Mouse (Mus musculus) CD8-positive naive resting alpha-beta T cell, adult 2 months (primary cell): ENCODE data around the gene Atrx.
"Not testable (repeated sequence)": the region's sequence is repeated elsewhere in the genome, so short reads cannot be mapped to it uniquely, and the experiment has no call there.

ENCODE experiments used
- DNase-seq, 2 experiments: peaks; one replicate each; pipeline ENCODE4 v3.0.0; 2022; ENCODE audit warnings: low read depth in 2 of 2, low spot score in 2 of 2

Atrx gene

GRCm38 (mm10) chrX:105928861-105929477 lies at the start of gene Atrx:
Atrx (minus strand) TSS chrX:105929403.
- DNase-seq, result peak; percentile 54 to 66

- not testable (repeated sequence) for DNase-seq
Measured at GRCm38 (mm10) chrX:105957091-105957490, 27.9 kb upstream of the Atrx start.

DNA sequence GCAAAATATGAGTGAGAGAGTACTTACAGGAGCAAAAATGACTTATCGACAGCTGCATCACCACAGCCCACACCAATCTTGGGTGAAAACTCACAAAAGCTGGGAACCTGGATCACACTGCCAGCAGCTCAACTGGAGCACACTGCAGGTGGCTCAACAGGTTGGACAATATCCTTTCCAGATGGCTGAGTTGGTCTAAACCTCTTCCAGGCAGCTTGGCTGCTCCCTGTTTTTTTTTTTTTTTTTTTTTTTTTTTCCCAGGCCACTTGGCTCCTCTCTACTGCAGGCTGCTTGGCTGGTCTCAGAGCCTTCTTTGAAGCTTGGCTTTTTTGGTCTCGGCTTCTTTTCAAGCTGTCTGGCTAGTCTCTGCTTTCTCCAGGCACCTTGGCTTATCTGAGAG lies 24.8 kb upstream of the Atrx start:
- DNase-seq, result no peak

DNA sequence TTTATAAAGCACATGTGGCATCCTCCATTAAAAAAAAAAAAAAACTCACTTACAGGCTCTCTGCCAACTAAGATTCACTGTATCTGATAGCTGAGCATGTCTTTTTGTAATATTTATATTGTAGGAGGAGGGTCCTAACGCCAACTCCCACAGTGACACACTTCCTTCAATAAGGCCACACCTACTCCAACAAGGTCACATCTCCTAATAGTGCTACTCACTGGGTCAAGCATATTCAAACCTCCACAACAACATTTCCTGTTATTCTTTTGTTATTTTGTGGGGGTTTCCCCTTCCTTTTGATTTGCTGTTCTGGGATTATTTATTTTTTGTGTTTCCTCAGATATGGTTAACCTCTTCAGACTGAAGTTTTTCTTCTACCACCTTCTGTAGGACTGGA lies 17.2 kb upstream of the Atrx start:
- no peak for DNase-seq

GRCm38 (mm10) chrX:105939245-105939644 lies 10.0 kb upstream of the Atrx start:
- DNase-seq, result no peak

GRCm38 (mm10) chrX:105937736-105938135 lies 8.5 kb upstream of the Atrx start:
- DNase-seq, result no peak

- DNase-seq, result no peak
Measured at GRCm38 (mm10) chrX:105934341-105934740, 5.1 kb upstream of the Atrx start.

GRCm38 (mm10) chrX:105929478-105930038 lies 355 bp upstream of the Atrx start:
- no peak for DNase-seq

DNA sequence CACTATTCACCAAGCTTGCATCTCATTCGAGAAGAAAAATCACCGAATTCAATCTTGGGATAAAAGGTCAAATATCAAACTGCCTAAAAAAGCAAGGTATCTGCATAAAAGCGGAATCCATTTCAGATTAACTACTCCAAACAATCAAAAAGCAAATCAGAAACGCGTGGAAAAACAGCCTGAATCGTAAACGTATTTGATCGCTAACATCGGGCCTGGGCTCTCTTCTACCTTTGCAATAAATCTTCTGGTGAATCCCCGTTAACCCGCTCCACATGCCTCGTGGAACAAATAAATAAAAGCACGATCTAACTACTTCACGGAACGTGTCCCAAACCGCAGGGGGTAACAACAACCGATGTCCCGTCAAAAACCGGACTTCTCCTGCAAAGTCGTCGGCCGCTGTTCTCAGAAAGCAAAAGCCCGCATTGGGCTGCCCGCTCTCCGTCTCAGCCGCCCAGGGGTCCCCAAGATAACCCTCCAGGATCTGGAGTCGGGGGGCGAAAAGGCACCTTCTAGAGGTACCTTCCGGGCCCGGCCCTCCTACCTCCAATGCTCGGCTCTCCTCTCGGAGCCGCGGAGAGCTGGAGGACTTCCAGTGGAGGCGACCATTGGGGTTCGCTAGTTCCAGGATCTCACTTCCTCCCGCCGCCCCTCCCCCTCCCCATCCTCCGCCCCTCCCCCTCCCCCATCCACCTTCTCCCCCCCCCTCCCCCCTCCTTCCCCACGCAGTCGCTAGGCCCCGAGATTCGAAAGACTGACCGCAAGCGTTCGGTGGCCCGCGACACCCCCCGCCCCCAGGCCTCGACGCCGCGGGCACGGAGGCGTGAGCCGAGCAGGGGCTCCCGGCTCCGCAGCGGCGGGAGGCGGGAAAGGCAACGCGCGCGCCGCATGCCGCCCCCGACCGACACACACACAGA lies 1.0 kb downstream of the Atrx start:
- peak; percentile 6 to 21 for DNase-seq

DNA sequence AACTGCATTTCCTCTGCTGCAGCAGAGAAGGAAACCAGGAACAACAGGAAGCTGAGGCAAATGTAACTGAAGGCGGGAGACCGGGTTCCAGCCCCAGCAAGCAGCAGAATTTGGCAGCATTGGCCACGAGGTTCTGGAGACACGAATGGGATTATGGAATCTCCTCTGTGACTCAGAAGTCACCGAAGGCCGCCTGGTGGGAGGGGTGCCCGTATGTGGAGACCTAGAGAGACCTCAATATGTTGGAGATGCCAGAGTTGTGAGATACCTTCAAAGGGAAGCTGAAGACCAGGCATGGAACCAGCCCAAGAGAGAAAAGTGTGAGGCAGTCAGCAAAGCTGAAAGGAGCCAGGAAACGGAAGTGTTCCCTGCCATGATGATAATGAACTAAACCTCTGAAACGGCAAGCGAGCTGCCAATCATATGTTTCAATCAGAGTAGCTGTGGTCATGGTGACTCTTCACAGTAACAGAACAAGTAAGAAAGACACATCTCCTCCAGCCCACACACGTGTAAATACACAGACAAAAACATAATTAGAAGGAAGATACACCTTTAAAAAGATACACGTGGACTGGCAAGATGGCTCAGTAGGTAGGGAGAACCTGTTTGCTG lies 3.0 kb downstream of the Atrx start:
- peak; percentile 13 to 21 for DNase-seq

- no peak for DNase-seq
Measured at GRCm38 (mm10) chrX:105924326-105925070, 4.7 kb downstream of the Atrx start.

GRCm38 (mm10) chrX:105923896-105924295 lies 5.3 kb downstream of the Atrx start:
- no peak for DNase-seq

DNA sequence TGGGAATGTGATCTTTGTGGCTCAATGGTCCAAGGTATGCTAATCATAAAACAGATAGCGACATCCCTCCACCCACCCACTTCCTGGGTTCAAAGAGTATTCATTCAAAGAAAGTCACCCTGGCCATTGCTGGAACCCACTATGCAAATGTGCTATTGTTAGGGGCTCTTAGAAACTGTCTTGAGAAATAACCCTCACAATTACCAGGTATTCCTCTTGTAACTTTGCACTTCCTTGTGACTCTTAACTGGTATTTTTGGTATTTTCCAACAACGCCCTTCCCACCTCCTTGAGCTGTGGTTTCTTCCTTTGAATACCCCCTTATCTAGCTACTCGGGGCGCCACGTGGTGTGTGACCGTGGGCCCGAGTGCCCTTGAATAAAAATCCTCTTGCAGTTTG lies 6.2 kb downstream of the Atrx start:
- not testable (repeated sequence) for DNase-seq

DNA sequence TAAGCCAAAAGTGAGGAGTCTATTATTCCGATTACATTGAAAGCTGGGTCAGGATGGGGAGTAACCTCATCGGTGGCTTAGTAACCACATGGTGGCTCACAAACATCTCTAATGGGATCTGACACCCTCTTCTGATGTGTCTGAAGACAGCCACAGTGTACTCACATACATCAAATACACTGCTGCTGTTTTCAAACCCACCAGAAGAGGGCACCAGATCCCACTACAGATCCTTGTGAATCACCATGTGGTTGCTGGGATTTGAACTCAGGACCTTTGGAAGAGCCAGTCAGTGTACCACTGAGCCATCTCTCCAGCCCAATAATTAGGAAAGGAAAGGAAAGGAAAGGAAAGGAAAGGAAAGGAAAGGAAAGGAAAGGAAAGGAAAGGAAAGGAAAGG lies 7.8 kb downstream of the Atrx start:
- peak; percentile 47 to 57 for DNase-seq

GRCm38 (mm10) chrX:105911728-105912127 lies 17.5 kb downstream of the Atrx start:
- no peak for DNase-seq

DNA sequence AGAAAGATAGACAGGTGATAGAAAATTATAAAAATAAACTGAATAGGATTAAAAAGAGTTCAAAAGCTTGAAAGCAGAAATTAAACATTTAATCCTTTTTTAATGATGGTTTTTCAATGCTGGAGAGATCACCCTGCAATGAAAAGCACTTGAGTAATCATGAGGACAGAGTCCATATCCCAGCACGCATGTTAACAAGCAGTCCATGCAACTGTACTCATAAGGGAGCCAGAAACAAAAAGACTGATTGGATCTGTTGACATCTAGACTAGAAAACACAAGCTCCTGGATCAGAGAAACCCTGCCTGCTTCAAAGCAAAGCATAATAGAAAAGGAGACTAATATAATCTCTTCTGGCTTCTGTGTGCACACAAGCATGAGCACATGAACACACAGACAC lies 27.6 kb downstream of the Atrx start:
- DNase-seq, result no peak

DNA sequence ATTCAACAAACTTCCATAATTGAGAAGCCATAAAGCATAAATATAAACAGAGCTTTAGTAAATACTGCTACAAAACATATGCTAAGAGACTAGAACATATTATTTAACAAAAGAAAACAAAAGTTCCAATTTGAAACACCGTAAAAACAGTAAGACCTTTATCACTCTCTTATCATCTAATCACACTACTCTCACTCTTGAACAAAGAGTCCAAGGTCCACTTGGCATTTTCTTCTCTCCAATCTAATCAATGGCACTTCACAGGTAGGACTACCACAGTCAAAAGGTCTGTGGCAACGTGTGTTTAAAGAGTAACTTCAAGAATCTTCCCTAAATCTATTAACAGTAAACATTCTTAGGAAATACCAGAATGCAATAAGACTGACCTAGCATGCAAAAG lies 42.3 kb downstream of the Atrx start:
- DNase-seq, result no peak

- DNase-seq, result peak in 1 of 2 experiments; percentile 19
Measured at GRCm38 (mm10) chrX:105864367-105864766, 64.8 kb downstream of the Atrx start.

GRCm38 (mm10) chrX:105824462-105824861 lies 104.7 kb downstream of the Atrx start:
- no peak for DNase-seq

- DNase-seq, result no peak
Measured at GRCm38 (mm10) chrX:105794806-105795403, 134.3 kb downstream of the Atrx start.

DNA sequence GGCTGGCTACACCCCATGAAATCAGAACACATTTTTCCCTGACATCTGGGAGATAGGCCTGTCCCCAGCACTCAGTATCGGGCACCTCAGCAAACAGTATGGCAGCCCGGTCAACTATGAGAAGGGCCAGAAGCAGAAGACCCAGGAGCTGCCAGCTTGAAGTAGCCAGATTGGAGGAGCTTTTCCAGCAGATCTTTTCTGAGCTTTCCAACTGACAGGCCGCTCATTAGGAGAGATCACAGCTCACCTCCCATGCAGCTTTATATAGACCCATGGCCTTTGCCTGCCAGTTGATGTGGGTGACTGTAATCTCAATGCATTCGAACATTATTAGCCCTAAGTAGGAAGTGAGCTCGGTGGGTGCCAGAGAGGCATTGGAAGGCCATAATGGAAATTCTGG lies 155.9 kb downstream of the Atrx start:
- DNase-seq, result no peak
